Mouse (Mus musculus): Measurements from ENCODE around the gene Mapk8ip2. TPM values are rescaled to one million over a fixed set of nuclear protein-coding genes. Genes with fewer than 3 reads are reported as not detected.

The Mapk8ip2 gene
- total and polyA plus RNA-seq, 3 experiments = 0.01 to 0.04 TPM; not detected in 1

GRCm38 (mm10) chr15:89462176-89462575, 8.5 kb downstream of the Mapk8ip2 start:
- no peak overlapping the region for H3K4me3 ChIP-seq (ENCODE audit: control insufficient read depth in 1 of 2, insufficient read depth in 1 of 2, low read depth in 2 of 2, low read length in 2 of 2)
- no peaks in the 10 kb centered on the region for H3K79me2 ChIP-seq (ENCODE audit: control insufficient read depth, insufficient read depth, low read length, poor library complexity)
- no peak for TF ChIP-seq SIN3A (IDR thresholded peaks at IDR 0.05; ENCODE audit: low read length)
- no peak for TF ChIP-seq TAL1 (IDR thresholded peaks at IDR 0.05; ENCODE audit: low read length)
- TF ChIP-seq ZMIZ1 (IDR thresholded peaks at IDR 0.05; ENCODE audit: low read depth, low read length) = no peak
- no peak for TF ChIP-seq CHD2 (IDR thresholded peaks at IDR 0.05; ENCODE audit: low read length)
- TF ChIP-seq NELFE (IDR thresholded peaks at IDR 0.05; ENCODE audit: low read depth, low read length) = no peak
- TF ChIP-seq GABPA (IDR thresholded peaks at IDR 0.05; ENCODE audit: low read depth, low read length) = no peak
- no peak for TF ChIP-seq USF2 (IDR thresholded peaks at IDR 0.05; ENCODE audit: borderline replicate concordance in 1 of 2, insufficient read depth in 1 of 2, low read depth in 1 of 2, low read length in 2 of 2)
- TF ChIP-seq E2F4 (IDR thresholded peaks at IDR 0.05; ENCODE audit: borderline replicate concordance, low read depth, low read length) = no peak
- no peak for TF ChIP-seq MYB (IDR thresholded peaks at IDR 0.05; ENCODE audit: low read depth, low read length)
- TF ChIP-seq MAFK (IDR thresholded peaks at IDR 0.05; ENCODE audit: borderline replicate concordance, low read depth, low read length) = no peak
- no peak for TF ChIP-seq BHLHE40 (IDR thresholded peaks at IDR 0.05; ENCODE audit: borderline replicate concordance, low read depth, low read length)
- no peak overlapping the region for H3K9ac ChIP-seq (ENCODE audit: control insufficient read depth, low read depth, low read length, poor library complexity, severe bottlenecking)
- no peaks in the 10 kb centered on the region for H3K36me3 ChIP-seq (ENCODE audit: control insufficient read depth in 1 of 2, insufficient read depth in 2 of 2, low read length in 2 of 2)
- no peaks in the 10 kb centered on the region for H3K4me1 ChIP-seq (ENCODE audit: control insufficient read depth in 1 of 2, insufficient read depth in 2 of 2, low read length in 2 of 2)
- DNase-seq (ENCODE audit: low read depth, low spot score) = no peak
- peaks cover 0 to 2% of the 10 kb centered on the region in 2 experiments; a peak in 2 of 4 replicates for H3K27me3 ChIP-seq (ENCODE audit: control insufficient read depth in 1 of 2, insufficient read depth in 2 of 2, low read length in 2 of 2)
- no peaks in the 10 kb centered on the region for H3K9me3 ChIP-seq (replicated peaks; ENCODE audit: insufficient read depth, low read length)
- H3K27ac ChIP-seq (ENCODE audit: control insufficient read depth, low read depth, low read length) = no peak overlapping the region

DNA sequence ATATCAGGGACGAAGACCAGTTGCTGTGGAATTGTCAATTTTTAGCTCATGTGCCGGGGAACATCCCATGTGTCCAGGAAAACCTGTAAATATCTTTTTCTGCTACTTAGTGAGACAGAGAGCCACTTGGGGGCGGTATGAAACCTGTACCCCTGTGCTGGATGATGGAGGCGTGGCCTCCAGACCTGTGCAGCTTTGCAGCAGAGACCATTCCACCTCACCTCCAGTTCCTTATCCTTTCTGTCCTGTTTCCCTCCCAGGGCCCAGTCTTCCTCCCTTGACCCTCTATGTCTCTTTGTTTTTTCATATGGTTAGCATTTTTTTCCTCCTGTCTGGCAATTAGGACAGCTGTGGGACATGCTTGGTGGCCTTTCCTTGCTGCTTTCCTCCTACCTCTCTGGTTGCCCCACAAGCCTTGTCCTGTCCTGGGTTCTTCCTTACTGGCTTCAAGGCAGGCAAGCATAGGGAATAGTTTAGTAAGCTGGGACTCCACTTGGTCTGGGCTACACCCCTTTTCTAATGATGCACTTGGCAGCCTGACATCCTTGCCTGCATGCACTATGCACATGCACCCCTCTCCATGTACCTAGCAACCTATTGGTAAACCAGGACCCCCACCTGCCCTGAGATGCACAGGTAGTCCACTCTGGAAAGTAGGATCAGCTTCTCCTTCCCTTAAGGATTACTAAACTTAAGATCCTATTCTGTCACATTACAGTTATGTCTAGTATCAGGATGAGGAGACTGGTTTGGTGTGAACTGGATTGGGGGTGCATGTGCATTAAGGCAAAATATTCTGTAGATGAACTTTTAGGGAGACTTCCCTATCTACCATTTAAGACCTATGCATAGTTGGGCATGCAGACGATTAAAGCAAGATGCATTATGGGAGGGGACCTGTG, 9.9 kb downstream of the Mapk8ip2 start:
- peak; percentile 55 for DNase-seq (ENCODE audit: low read depth, low spot score)
- Histone ChIP-seq H3K36me3 (ENCODE audit: control insufficient read depth in 1 of 2, insufficient read depth in 2 of 2, low read length in 2 of 2) (no peaks in the 10 kb centered on the region), H3K79me2 (ENCODE audit: control insufficient read depth, insufficient read depth, low read length, poor library complexity) (no peaks in the 10 kb centered on the region), H3K9ac (ENCODE audit: control insufficient read depth, low read depth, low read length, poor library complexity, severe bottlenecking) (no peak overlapping the region), H3K9me3 (replicated peaks; ENCODE audit: insufficient read depth, low read length) (no peaks in the 10 kb centered on the region), H3K27me3 (ENCODE audit: control insufficient read depth in 1 of 2, insufficient read depth in 2 of 2, low read length in 2 of 2) (peaks cover 0 to 2% of the 10 kb centered on the region in 2 experiments; a peak in 2 of 4 replicates), H3K4me1 (ENCODE audit: control insufficient read depth in 1 of 2, insufficient read depth in 2 of 2, low read length in 2 of 2) (no peaks in the 10 kb centered on the region), H3K4me3 (ENCODE audit: control insufficient read depth in 1 of 2, insufficient read depth in 1 of 2, low read depth in 2 of 2, low read length in 2 of 2) (no peak overlapping the region), H3K27ac (ENCODE audit: control insufficient read depth, low read depth, low read length) (no peak overlapping the region)
- TF ChIP-seq SMC3 (IDR thresholded peaks at IDR 0.05; ENCODE audit: low read depth, low read length) = peak; percentile 43
- peak; percentile 41 for TF ChIP-seq RAD21 (IDR thresholded peaks at IDR 0.05; ENCODE audit: low read depth, low read length)
- TF ChIP-seq POLR2AphosphoS2 (IDR thresholded peaks at IDR 0.05; ENCODE audit: low read length) = no peak
- TF ChIP-seq NRF1 (IDR thresholded peaks at IDR 0.05; ENCODE audit: insufficient read depth, low read depth, low read length, poor library complexity, severe bottlenecking) = no peak
- TF ChIP-seq MYC (IDR thresholded peaks at IDR 0.05; ENCODE audit: low read depth, low read length) = no peak
- TF ChIP-seq CHD1 (IDR thresholded peaks at IDR 0.05; ENCODE audit: low read depth, low read length) = no peak
- peak; percentile 65 to 69; a peak in 2 of 4 replicates for TF ChIP-seq POLR2A (IDR thresholded peaks at IDR 0.05; ENCODE audit: control insufficient read depth in 1 of 2, insufficient read depth in 1 of 2, low read depth in 1 of 2, low read length in 2 of 2, poor library complexity in 1 of 2)
- TF ChIP-seq USF2 (IDR thresholded peaks at IDR 0.05; ENCODE audit: borderline replicate concordance in 1 of 2, insufficient read depth in 1 of 2, low read depth in 1 of 2, low read length in 2 of 2) = no peak
- no peak for TF ChIP-seq CHD2 (IDR thresholded peaks at IDR 0.05; ENCODE audit: low read length)
- 0 out of 2 replicates have a peak, but pooled peaks have one; percentile 4 for TF ChIP-seq ZC3H11A (IDR thresholded peaks at IDR 0.05; ENCODE audit: low read depth, low read length)
- TF ChIP-seq JUND (IDR thresholded peaks at IDR 0.05; ENCODE audit: low read depth, low read length) = no peak
- TF ChIP-seq UBTF (IDR thresholded peaks at IDR 0.05; ENCODE audit: borderline replicate concordance, insufficient read depth, low read depth, low read length) = no peak
- no peak for TF ChIP-seq MYB (IDR thresholded peaks at IDR 0.05; ENCODE audit: low read depth, low read length)
- peak; percentile 95 for TF ChIP-seq ZMIZ1 (IDR thresholded peaks at IDR 0.05; ENCODE audit: low read depth, low read length)
- TF ChIP-seq MEF2A (IDR thresholded peaks at IDR 0.05; ENCODE audit: extremely low read depth, insufficient replicate concordance, low read depth, low read length, poor library complexity, severe bottlenecking) = no peak
- TF ChIP-seq CTCF (IDR thresholded peaks at IDR 0.05 in 2 of 3, conservative IDR thresholded peaks at IDR 0.05 in 1 of 3; ENCODE audit: control insufficient read depth in 1 of 3, insufficient read depth in 1 of 3, low read depth in 2 of 3, low read length in 3 of 3, poor library complexity in 1 of 3, severe bottlenecking in 1 of 3) = peak; percentile 17 to 57 (median 48); a peak in 5 of 6 replicates
- TF ChIP-seq MAZ (IDR thresholded peaks at IDR 0.05; ENCODE audit: low read depth, low read length) = no peak
- no peak for TF ChIP-seq MXI1 (IDR thresholded peaks at IDR 0.05; ENCODE audit: low read depth, low read length)
- TF ChIP-seq TBP (IDR thresholded peaks at IDR 0.05; ENCODE audit: low read depth, low read length) = peak; percentile 74
- no peak for TF ChIP-seq ETS1 (IDR thresholded peaks at IDR 0.05; ENCODE audit: low read depth, low read length)
- no peak for TF ChIP-seq MAFK (IDR thresholded peaks at IDR 0.05; ENCODE audit: borderline replicate concordance, low read depth, low read length)
- no peak for TF ChIP-seq SIN3A (IDR thresholded peaks at IDR 0.05; ENCODE audit: low read length)
